Mouse (Mus musculus) erythroblast, embryonic 14.5 days (primary cell): ENCODE data around the gene Chm.

ENCODE experiments used
- GATA1 ChIP-seq: IDR thresholded peaks from 2 replicates; pipeline ENCODE4 v1.6.1; 2012; ENCODE audit warnings: low read length, inconsistent platforms, mixed read lengths
- TAL1 ChIP-seq: IDR thresholded peaks from 3 replicates; pipeline ENCODE4 v1.6.1; 2012; ENCODE audit warnings: low read length, inconsistent platforms, mixed read lengths

DNA sequence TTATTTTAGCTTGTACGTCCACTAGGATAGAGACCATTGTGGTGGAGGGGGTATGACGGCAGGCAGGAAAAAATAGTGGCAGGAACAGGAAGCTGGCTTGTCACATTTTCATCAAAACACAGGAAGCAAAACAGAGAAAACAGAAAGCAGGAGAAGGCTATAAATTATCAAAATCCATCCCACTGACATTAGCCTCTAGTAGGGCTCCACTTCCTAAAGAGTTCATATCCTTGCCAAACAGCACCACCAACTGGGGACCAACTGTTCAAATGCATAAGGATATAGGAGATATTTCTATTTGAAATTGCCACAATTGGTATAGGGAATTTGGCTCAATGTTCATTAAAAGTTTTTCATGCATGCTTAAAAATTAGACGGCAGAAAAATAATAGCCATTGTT lies 181.7 kb downstream of the Chm start:
- TF ChIP-seq GATA1 (no peak), TAL1 (no peak)
